Mouse (Mus musculus) ovary, postnatal 10 days (tissue): ENCODE measurements around the gene Tchh.
A peak's percentile ranks its signal among the peaks of the same experiment; 100 is the strongest.

Source experiments
- DNase-seq: peaks from one replicate; pipeline ENCODE4 v3.0.0; 2022; ENCODE audit warnings: low spot score

The Tchh gene

DNA sequence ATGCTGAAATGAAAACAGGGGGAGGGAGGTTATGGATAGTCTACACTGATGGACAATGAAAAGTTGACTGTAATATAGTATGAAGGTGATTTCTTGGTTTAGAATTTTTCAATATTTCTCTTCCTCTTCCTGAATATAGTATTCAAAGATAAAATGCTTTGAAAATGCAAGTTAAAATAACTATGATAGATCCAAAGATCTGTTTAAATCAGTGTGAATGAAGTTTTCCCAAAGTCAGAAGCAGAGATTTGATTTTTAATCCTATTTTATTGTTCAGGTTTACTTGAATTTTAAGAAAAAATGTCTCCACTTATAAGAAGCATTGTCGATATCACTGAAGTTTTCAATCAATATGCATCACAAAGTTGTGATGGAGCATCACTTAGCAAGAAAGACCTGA is at the start of gene Tchh:
TSS of gene Tchh (plus strand) at position 301 of the 400 bp plus-strand sequence.
- DNase-seq = no peak

DNA sequence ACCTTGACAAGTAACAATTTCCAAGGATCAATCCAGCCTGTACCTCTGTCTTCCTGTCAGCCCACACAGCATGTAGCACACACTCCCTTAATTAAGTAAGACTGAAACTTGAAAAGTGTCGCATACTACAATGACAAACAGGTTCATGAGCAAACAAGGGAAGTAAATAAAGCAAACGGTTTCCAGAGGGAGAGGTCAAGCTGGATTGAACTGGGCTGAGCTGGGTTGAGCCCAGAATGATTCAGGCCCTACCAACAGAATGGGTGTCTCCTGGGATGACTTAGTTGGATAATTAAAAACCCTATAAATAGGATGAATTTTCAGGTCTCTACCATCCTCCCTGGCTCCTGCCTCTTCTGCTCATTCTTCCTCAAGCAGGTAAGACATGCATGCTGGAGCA is 48.8 kb upstream of the Tchh start, which contains the start of gene Rptn:
TSS of gene Rptn (plus strand) at position 334 of the 400 bp plus-strand sequence.
- no peak for DNase-seq

DNA sequence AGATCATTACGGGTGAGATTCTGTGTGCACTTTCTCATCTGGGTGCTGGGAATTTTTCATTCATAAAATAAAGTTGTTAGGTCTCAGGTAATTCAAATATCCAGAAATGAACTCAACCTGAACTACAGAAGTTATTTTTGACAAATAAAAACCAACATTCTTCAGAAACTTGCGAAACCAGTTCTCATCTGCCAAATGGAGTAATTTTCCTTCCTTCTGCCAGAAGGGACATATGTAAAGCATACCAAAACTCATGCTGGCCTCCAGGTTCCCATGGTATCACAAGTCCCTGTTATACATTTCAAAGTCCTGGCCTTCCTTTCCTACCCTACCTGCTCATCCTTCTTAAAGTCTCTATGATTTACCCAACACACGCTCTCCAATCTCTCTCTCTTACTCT is 38.2 kb upstream of the Tchh start:
- DNase-seq = no peak

DNA sequence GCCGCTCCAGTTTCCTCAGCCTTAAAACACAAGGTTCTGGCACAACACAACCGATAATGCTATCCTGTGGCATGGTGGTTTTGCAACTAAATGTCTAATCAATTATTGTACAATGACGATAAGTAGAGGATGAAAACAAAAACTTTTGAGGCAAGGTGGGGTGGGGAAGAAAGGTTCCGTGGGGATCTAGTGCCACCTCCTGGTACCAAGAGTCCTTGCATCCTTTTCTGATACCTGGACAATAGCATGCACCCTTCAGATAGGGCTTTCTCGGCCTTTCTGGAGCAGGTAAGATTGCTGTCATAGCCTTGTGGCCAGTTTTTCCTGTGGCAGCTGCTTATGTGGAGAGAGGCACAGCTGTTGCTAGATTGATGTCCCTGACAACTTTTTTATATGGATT is 35.1 kb upstream of the Tchh start:
- no peak for DNase-seq

DNA sequence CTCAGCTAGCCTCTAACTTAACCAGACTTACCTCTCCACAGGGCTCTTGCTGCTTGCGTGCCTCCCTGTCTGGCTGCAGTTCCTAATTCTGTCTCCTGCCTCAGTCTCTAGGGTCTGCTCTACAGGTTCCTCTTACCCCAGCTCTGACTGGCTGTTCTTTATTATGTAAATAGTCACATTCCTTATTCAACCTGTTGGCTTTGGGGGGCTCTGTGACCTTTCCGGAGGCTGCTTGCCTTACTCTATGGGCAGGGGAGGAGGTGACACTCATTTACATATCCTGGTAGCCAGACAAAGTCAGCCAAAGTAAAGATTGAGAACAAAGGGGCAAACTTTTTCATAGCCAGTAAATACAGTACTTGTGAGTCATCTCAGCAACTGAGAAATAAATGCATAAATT is 30.2 kb upstream of the Tchh start:
- no peak for DNase-seq

DNA sequence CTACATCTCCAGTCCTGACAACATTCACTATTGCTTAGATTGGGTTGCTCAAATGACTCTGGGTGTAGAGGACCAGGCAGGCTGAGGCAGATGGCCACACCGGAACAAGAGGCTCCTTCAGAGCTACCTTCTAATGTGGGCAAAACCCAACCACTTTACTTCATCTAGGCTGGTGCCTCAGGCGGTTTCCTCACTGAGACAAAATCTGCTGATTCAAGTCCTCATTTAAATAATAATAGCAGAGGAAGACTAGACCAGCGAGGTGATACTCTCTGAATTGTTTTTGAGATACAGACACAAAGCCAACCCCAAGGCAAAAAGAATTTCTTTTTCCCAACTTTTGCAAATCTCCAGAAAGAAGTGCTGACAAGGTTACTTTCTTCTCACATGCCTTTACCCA is 10.5 kb upstream of the Tchh start:
- DNase-seq = no peak

DNA sequence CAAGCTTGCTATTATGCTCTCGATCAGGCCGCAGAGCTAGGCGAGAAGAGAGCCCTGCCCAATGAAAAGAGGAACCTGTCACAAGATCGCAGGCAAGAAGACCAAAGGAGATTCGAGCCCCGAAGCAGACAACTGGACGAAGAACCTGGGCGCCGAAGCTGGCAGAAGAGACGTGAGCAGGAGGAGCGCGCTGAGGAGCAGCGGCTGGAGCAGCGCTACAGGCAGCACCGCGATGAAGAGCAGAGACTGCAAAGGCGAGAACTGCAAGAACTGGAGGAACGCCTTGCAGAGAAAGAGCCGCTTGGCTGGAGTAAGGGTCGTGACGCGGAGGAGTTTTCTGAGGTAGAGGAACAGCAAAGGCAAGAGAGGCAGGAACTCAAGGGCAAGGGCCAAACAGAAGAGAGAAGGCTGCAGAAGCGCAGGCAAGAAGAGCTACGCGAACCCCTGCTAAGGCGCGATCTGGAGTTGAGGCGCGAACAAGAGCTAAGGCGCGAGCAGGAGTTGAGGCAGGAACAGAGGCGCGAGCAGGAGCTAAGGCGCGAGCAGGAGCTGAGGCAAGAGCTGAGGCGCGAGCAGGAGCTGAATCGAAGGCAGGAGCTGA is 1.5 kb downstream of the Tchh start:
- DNase-seq = peak; percentile 4

DNA sequence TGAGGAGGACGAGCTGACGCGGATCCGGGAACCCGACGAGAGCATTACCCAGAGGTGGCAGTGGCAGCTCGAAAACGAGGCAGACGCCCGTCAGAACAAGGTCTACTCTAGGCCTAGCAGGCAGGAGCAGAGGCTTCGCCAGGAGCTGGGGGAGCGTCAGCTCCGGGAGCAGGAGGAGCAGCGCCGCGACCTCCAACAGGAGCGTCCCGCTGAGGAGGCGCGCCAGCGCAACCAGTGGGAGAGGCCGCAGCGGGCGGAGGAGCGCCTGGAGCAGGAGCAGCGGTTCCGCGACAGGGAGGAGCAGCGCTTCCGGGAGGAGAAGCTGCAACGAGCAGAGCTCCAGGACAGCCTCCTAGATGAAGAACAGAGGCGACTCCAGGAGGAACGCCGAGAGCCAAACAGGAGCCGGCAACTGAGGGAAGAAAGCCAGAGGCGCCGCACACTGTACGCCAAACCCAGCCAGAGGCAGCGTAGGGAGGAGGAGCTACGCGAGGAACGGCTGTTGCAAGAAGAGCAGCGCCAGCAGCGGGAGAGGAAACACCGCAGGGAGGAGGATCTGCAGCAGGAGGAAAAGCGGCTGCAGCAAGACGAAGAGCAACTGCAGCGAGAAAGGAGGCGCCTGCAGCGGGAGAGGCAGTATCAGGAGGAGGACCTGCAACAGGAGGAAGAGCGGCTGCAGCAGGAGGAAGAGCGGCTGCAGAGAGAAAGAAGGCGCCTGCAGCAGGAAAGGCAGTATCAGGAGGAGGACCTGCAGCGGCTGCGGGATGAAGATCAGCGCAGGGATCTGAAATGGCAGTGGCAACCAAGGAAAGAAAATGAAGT is 2.4 kb downstream of the Tchh start:
- peak; percentile 47 for DNase-seq

DNA sequence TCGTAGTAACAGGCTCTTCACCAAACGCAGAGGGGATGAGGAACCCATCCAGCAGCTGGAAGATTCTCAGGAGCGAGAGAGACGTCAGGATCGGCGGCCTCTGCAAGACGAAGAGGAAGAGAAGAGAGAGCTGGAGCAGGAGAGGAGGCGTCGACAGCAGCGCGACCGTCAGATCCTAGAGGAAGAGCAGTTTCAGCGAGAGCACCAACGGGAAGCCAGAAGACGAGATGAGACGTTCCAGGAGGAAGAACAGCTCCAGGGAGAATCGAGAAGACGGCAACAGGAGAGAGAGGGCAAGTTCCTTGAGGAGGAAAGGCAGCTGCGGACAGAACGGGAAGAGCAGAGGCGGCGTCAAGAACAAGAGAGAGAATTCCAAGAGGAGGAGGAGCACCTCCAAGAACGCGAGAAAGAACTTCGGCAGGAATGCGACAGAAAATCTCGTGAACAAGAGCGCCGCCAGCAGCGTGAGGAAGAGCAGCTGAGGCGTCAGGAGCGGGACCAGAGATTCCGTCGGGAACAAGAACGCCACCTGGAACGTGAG is 3.1 kb downstream of the Tchh start:
- peak; percentile 5 for DNase-seq

DNA sequence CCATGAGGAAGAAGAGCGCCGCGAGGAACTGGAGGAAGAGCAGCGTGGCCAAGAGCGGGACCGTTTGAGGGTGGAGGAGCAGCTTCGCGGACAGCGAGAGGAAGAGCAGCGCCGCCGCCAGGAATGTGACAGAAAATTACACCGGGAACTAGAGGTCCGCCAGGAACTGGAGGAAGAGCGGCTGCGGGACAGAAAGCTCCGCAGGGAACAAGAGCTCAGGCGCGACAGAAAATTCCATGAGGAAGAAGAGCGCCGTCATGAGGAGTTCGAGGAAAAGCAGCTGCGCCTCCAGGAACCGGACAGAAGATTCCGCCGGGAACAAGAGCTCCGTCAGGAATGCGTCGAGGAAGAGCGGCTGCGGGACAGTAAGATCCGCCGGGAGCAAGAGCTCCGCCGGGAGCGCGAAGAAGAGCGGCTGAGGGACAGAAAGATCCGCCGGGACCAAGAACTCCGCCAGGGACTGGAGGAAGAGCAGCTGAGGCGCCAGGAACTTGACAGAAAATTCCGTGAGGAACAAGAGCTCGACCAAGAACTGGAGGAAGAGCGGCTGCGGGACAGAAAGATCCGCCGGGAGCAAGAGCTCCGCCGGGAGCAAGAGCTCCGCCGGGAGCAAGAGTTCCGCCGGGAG is 4.1 kb downstream of the Tchh start:
- peak; percentile 2 for DNase-seq

DNA sequence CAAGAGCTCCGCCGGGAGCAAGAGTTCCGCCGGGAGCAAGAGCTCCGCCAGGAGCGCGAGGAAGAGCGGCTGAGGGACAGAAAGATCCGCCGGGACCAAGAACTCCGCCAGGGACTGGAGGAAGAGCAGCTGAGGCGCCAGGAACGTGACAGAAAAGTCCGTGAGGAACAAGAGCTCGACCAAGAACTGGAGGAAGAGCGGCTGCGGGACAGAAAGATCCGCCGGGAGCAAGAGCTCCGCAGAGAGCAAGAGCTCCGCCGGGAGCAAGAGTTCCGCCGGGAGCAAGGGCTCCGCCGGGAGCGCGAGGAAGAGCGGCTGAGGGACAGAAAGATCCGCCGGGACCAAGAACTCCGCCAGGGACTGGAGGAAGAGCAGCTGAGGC is 4.6 kb downstream of the Tchh start:
- peak; percentile 1 for DNase-seq

DNA sequence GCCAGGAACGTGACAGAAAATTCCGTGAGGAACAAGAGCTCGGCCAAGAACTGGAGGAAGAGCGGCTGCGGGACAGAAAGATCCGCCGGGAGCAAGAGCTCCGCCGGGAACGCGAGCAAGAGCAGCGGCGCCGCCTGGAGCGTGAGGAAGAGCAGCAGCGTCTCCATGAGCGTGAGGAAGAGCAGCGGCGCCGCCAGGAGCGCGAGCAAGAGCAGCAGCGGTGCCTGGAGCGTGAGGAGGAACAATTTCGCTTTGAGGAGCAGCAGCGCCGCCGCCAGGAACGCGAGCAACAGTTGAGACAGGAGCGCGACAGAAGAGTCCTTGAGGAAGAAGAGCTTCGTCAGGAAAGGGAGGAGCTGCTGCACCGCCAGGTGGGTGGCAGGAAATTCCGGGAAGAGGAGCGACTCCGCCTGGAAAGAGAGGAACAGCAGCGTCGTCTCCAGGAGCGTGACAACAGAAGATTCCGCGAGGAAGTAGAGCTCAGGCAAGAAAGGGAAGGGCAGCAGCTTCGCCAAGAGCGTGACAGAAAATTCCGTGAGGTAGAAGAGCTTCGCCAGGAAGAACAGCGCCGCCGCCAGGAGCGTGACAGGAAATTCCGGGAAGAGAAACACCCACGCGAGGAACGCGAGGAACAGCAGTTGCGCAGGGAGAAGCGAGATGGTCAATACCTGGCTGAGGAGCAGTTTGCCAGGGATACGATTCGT is 5.2 kb downstream of the Tchh start:
- DNase-seq = peak; percentile 10

DNA sequence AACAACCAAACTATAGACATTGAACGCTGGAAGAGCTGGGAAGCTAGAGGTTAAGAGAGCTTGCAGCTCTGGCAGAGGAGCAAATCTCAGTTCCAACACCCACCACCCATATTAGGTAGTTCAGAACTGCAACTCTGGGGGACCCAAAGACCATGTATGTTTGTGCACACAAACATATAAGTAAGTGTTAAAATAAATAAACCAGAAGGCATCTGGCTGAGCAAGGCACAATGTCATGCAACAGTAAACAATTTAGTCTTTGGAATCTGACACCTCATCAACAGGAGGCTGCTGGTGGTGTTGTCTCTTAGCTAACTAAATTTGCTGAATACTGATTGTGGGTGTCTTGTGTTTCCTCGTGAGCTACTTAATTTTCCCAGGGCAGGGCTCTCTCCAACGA is 24.4 kb downstream of the Tchh start:
- DNase-seq = no peak

DNA sequence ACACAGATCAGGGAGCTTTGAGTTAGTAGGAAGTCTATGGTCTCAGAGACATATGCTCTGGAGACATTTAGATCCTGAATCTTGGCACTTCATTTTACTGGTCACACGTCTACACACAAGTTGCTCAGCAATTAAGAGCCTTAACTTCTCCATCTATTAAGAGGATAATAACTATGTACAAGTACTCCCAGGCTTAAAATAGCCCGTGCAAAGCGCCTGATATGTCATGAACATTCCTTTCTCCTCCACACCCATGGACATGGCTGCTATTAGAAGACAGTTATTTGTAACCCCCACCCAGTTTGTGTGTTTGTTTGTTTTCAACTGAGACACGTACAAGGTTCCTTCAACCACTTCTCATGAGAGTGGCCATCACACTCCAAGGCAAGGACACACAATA is 25.0 kb downstream of the Tchh start:
- no peak for DNase-seq

DNA sequence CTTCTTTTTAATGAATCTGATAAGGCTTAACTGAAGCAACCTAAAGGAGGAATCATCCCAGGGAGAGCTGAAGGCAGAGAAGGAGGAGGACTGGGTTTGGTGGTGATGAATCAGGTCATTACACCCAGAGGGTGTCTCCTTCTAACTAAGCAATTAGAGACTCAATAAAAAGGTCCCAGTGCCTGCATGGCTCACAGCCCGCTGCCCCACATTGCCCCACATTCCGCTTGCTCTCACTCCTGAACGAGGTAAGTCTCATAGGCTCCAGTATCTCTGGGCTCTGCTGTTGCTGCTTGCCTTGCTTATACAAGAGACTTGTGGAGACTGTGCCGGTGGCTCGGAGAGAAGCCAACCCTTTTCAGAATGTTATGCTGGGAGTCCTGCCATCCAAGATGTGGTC is 26.4 kb downstream of the Tchh start, which contains the start of gene Tchhl1:
TSS of gene Tchhl1 (plus strand) at position 194 of the 400 bp plus-strand sequence.
- DNase-seq = no peak

DNA sequence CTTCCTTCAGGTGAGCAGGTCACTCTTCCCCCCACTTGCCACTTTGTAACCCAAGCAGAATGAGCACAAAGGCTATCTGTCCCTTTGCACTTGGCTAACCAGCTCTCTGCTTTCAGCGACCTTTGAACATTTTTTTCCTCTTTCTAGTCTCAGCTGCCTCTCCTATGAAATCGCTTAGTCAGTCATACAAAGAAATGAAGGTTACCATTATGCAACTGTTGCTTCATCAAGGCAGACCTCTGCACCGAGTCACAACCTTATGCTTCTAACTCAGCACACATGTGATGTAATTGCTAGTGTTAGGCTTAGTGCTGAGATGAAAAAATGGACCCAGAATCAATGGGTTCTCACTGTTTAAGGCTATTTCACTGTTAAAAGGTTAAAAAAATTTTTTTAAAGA is 27.5 kb downstream of the Tchh start:
- no peak for DNase-seq

DNA sequence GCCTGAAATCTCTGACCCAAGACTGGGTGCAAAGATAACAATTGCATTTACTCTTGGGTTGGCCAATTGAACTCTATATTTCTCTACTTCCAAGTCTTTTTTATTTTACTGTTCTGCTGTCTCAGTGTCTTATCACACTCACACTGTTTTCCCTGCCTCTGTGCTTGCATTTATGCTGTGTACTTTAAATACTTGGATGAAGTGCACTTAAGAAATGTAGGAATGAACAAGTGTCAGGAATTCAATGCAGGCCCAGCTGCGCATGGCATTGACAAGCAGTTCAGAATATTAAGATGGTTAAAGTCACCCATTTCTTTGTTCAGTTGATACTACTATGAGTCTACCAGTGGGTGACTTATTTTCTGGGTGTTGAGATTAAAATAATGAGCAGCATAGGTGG is 37.9 kb downstream of the Tchh start:
- DNase-seq = no peak

DNA sequence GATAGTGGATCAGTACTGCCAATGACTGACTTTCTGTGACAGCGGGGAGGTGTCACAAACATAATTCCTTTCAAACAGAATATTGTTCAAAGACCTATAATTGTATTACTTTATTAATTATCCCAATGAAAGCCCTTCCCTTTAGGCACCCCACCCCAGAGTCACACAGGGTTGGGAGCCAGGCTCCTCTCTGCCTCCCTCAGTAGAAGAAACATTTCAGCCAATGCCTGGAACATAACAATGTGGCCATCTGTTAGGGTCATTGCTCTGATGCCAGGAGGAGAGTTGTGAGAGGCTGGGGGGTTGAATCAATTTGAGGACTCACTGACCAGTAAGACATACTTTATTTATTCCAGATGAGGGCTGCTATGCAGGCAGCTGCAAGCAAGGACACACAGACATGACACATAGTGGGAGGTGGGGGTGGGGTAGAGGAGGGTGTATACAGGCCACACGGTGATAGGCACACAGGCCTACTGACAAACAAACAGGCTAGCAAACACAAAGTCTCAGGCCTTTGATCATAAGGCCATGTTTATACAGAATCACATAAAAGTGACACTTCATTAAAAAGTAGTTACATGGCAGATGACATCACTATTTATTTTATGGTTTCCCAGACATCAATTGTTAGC is 40.0 kb downstream of the Tchh start:
- no peak for DNase-seq

DNA sequence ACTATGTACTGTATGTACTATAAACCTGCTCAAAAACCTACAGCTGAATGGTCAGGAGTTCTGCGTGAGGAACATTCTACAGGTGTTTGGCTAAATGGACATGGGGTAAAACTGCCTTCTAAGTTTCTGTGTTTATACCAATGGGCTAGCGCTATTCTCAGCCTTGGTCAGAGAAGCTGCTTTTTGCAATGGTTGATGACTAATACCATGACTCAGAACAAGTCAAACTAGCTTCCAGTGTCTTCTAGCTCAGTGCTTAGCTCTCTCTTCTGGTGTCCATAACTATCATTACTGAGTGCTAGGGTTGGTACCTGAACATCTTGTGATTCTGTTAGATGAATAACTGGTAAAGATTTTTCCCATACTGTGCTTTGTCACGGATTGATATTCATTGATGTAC is 43.5 kb downstream of the Tchh start:
- DNase-seq = no peak

DNA sequence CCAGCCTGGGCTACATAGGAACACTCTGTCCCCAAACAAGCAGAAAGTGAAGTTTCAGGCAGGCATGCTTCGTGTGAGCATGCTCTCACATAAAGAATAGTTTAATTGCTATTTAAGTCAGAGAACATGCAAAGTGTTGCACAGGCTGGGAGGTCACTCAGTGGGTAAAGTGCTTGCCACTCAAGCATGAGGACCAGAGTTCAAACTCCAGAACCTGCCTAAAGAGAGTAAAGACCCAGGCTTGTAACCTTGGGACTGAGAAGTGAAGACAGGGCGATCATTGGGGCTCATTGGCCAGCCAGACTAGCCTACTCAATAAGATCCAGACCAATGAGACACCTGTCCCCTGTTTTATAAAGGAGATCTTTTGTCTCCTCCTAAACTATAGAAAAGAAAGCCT is 46.4 kb downstream of the Tchh start:
- DNase-seq = no peak

DNA sequence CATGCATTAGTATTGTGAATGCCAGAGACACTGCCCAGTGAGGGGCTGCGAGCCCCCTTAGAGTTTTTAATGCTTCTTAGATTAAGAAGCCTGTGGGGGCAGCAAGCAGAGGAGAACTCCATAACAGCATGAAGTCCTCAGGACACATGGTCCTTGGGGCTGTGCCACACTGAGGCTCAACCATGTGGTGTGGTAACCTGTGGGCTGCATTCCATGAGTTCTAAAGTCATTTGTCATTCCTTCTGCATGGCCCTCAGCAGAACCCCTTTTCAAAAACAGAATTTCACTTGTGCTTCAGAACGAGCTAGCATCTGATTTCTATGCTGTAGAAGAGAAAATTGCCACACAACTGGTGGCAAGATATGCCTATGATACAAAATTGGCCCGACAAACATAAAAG is 50.0 kb downstream of the Tchh start:
- no peak for DNase-seq

DNA sequence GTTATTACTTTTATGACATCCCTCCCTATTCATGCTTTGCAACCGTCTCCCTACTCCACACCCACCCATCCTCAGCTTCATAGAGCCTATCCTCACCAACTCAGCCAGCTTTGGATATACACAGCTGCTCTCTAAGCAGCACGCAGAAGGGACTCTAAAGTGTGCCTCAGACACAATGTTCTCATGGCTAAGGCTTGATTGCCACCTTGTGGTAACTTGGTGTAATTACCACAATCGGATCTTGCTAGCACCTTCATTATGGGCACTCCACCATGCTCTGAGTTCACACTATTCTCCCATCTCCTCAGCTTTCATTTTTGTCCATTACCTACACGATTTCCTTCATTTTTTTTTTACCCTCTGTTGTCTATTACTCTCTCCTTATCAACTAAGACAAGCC is 51.9 kb downstream of the Tchh start:
- DNase-seq = no peak
